Mouse (Mus musculus): Measurements from ENCODE around the gene Jade1.

Jade1 gene

GRCm38 (mm10) chr3:41580401-41581323 is 25.1 kb downstream of the Jade1 start:
- DNase-seq, result peak; percentile 40 to 61

- DNase-seq, result peak; percentile 64 to 80
Observed at GRCm38 (mm10) chr3:41581436-41581835, 25.9 kb downstream of the Jade1 start.

- DNase-seq, result no peak
Observed at GRCm38 (mm10) chr3:41582256-41582655, 26.7 kb downstream of the Jade1 start.

- DNase-seq, result no peak
Observed at GRCm38 (mm10) chr3:41583092-41583491, 27.6 kb downstream of the Jade1 start.

- DNase-seq, result no peak
Observed at GRCm38 (mm10) chr3:41583621-41584020, 28.1 kb downstream of the Jade1 start.

GRCm38 (mm10) chr3:41585548-41585947 is 30.0 kb downstream of the Jade1 start:
- no peak for DNase-seq

- DNase-seq, result no peak
Observed at GRCm38 (mm10) chr3:41586330-41586729, 30.8 kb downstream of the Jade1 start.

- no peak for DNase-seq
Observed at GRCm38 (mm10) chr3:41586917-41587316, 31.4 kb downstream of the Jade1 start.

- peak; percentile 41 to 56 for DNase-seq
Observed at GRCm38 (mm10) chr3:41587588-41587987, 32.1 kb downstream of the Jade1 start.

- no peak for DNase-seq
Observed at GRCm38 (mm10) chr3:41588495-41588894, 33.0 kb downstream of the Jade1 start.

GRCm38 (mm10) chr3:41589246-41589914 is 33.8 kb downstream of the Jade1 start:
- DNase-seq, result no peak

- DNase-seq, result no peak
Observed at GRCm38 (mm10) chr3:41589988-41590387, 34.5 kb downstream of the Jade1 start.

GRCm38 (mm10) chr3:41590695-41591559 is 35.4 kb downstream of the Jade1 start:
- peak in 1 of 2 experiments; percentile 59 for DNase-seq

GRCm38 (mm10) chr3:41591651-41592170 is 36.2 kb downstream of the Jade1 start:
- no peak for DNase-seq

GRCm38 (mm10) chr3:41592805-41593204 is 37.3 kb downstream of the Jade1 start:
- no peak for DNase-seq

- no peak for DNase-seq
Observed at GRCm38 (mm10) chr3:41594097-41594879, 38.8 kb downstream of the Jade1 start.

- no peak for DNase-seq
Observed at GRCm38 (mm10) chr3:41595010-41595409, 39.5 kb downstream of the Jade1 start.

- no peak for DNase-seq
Observed at GRCm38 (mm10) chr3:41597036-41597435, 41.5 kb downstream of the Jade1 start.

GRCm38 (mm10) chr3:41598412-41598811 is 42.9 kb downstream of the Jade1 start:
- no peak for DNase-seq

- no peak for DNase-seq
Observed at GRCm38 (mm10) chr3:41599226-41599625, 43.7 kb downstream of the Jade1 start.

- DNase-seq, result peak; percentile 73 to 77
Observed at GRCm38 (mm10) chr3:41599806-41600589, 44.5 kb downstream of the Jade1 start.

Data from kidney, postnatal 4 days (tissue).